Mouse (Mus musculus): ENCODE measurements around the gene Nme8.

Gene Nme8

DNA sequence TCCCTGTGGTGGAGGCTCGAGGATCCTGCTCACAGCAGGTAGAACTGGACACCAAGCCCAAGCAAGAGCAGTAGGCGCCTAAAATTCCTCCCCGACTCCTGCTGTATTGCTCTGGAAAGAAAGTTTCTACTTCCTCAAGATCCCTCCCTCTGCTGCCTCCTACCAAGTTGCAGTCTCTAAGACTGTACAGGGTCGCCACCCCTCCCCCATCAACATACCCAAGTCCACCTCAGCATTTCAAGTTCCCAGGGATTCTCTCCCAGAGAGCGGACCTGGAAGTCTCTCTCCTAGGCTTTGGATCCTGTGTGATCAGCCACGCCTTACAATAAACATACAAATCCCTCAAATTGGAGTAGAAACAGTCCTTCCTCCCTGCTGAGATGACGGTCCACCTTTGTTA is at the start of gene Nme8:
Gene Nme8 (minus strand): TSS at position 5 of the 400 bp plus-strand sequence.
- no peak for DNase-seq (ENCODE audit: low spot score in 2 of 2)

DNA sequence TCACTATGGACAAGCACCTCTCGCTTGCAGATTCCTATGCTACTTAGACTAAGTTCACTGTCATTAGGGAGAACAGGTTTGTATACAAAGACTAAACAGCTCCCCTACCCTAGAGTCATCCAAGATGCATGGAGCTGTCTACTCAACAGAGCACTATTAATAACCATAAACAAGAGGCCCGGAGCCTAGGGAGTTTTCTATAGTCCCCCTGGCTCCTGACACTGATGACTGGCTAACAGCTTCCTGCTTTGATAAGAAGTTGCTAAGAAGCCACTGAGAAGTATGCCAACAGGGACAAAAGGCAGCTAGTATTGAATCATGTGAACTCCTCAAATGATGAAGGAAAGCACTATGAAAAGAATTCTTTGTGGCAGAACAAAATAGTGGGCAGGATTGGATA is 48.1 kb upstream of the Nme8 start:
- no peak for DNase-seq (ENCODE audit: low spot score in 2 of 2)

DNA sequence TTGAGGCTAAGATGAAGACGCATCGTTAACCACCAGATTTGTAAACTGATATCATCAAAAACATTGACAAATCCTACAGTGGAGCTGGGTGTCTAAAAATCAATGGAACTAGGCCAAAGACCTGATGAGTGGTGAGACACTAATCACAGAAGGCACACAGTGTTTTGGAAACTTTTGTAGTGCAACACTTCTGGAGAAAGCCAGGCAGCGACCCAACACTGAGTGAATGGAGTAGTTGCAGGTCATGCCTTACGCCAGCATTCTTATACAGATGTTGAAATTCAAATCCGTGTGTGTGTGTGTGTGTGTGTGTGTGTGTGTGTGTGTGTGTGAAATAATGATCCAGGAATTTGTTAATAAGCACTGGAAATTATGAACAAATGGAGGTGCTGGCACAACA is 46.9 kb upstream of the Nme8 start:
- no peak for DNase-seq (ENCODE audit: low spot score in 2 of 2)

DNA sequence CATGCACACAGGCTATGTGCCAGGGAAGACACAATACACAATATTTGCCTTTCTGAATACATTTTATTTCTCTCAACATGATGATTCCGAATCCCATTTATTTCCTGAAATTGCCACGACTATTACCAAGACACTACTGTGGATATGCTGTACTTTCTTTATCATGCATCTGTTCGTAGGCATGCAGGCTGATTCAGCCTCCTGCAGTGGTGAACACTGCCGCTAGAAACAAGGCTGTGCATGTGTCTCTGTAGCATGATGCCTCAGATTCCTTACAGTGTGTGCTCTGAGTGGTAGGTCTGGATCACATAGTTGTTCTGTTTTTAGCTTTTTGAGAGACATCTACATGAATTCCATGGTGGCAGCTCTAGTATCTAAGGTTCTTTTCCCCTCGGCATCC is 37.0 kb upstream of the Nme8 start:
- DNase-seq (ENCODE audit: low spot score in 2 of 2), result no peak

DNA sequence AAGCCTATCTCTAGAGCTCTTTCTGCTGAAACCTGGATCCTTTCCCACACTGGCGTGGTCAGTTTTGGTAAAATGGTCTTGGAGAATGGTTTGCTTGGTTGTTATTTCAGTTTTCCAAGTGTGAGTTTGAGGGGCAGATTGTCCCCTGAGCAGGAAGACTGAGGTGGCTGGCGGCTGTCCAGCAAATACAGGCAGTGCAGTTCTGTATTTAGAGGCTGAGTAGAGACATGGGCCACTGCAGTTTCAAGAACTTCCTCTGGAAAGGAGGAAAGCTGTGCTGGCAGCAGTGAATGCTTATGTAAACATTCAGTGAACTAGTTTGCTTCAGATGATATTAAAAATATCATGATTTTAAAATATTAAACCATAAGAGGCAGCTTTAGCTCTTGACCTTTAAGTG is 33.2 kb upstream of the Nme8 start:
- DNase-seq (ENCODE audit: low spot score in 2 of 2), result no peak

DNA sequence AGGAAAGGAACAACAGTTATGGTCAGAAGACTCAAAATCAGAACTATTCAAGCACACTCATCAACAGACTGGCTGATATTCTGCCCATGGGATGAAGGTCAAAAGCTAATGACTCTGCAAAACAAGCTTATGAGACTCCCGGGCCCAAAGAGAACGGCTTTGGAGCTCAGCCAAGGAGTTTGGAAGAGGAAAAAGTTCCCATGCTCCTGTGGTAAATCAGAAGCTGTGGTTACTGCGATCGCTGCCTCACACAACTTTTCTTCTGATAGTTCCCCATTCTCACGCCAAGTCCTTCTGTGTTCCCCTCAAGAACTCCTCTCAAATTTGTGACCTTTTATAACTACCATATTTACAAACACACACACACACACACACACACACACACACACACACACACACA is 21.4 kb upstream of the Nme8 start:
- DNase-seq (ENCODE audit: low spot score in 2 of 2), result no peak

DNA sequence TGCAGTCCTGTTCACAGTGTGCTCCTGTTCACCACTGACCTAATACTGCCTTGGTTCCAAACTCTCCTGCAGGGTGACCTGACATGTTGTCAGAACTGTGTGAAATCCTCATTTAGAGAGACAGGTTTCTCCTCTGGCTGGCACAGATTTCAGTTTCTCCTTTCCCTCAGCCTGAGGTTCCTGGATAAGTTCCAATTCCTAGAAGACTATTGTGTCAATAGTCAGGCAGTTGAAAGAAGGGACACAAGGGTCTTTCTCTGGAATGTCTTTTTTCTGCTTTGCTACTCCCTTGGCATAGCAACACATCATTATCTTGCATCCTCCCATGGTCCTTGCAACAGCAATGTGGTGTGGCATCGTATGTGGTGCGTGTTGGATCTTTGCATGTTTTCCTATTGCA is 19.6 kb upstream of the Nme8 start:
- no peak for DNase-seq (ENCODE audit: low spot score in 2 of 2)

DNA sequence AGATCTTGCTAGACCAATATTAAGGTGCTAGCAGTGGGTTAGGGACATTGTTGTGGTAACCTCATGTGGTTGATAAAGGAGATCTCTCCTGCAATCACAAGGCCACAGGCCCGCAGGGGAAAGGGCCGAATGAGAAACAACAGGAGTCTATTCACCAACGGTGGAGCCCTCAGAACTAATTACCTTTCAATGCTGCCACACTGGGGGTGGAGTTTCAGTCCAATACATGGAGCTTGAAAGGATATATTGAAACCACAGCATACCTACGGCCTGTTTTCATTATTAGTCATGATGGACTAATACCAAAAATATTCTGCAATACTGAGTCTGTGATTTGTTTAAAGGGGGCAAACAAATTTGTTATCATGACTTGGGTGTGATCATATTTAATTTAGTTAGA is 6.2 kb upstream of the Nme8 start:
- DNase-seq (ENCODE audit: low spot score in 2 of 2), result no peak

DNA sequence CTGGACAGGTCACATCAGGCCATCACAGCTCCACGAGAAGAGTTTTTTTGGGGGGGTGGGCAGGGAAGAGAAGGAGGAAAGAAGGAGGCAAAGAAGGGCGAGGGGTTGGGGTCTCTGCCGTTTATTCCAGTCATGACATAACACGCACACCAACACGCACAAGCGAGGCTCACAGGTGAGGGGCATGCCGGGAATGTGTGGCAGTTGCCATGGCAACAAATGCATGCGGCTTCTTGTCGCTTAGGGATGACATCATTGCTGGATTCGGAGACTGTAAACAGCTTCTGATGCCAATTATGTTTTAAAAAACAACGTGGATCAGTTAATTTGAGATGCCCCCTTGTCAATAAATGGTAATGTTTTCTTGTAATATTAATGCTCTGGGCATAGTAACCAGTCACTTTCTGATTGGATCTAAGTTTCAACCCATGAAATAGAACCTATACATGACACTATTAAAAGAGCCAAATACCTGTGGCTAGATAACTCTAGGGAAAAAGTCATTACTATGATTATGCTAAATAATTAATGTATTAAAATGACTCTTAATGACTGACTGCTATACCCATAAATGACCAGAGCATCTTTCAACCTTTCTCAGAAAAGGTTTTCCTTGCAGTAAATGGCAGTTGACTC is 4.0 kb upstream of the Nme8 start:
- DNase-seq (ENCODE audit: low spot score in 2 of 2), result no peak

DNA sequence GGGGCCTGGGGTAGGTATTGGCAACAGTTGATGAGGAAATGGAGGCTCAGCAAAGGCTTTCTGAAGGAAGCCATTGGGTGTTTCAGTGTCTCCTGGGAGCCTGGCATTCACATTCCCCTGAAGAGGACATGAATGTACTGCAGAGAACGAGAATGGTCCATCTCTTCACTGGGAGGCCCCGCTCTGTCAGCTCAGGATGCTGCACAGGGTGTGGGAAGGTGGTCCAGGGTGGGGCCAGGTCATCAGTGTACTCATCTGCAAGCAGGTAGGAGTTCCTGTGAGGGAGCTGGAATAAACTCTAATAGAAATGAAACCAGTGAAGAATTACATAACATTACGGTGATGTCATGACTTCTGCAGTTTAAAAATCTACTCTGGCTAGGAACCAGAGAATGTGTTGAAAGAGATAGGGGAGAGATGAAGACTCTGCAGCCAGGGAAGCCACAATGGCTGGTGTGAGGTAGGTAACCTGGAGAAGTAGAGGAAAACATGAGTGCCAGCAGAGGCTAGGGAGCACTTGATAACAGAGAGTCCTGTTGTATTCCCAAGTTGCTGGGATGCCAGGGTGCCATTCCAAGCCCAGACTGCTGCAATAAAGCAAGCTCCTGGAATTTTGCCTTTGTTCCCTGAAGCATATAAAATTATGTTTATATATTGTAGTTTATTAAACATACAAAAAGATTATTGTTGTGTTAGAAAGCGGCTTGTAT is 3.3 kb upstream of the Nme8 start:
- no peak for DNase-seq (ENCODE audit: low spot score in 2 of 2)

DNA sequence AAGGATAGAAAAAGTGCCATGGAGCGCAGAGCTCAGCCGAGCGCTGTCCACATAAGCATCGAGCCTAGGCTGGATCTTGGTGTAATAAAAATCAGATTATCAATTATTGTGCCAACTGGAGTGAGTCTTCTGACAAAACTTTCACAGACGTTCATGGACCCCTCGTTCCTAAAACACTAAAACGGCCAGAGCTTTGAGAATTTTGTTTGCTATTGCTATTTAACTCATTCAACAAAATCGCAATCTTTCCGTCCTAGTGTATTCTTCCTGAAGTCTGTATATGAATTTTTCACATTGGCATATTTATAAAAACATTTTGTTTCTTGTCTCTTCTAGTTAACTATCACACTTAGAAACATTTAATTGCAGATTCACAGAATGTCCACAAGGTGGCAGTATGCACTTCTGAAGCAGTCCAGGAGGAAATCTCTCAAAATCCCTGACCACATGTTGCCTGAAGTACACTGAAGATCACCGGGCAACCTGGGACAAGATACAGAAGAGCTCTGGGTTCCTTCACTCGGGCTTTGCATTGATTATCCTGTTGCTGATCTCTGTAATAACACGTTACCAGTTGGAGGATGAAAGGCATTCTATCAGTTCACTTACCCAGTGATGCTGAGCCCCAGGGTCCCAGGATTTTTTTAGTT is 1.1 kb upstream of the Nme8 start:
- no peak for DNase-seq (ENCODE audit: low spot score in 2 of 2)

DNA sequence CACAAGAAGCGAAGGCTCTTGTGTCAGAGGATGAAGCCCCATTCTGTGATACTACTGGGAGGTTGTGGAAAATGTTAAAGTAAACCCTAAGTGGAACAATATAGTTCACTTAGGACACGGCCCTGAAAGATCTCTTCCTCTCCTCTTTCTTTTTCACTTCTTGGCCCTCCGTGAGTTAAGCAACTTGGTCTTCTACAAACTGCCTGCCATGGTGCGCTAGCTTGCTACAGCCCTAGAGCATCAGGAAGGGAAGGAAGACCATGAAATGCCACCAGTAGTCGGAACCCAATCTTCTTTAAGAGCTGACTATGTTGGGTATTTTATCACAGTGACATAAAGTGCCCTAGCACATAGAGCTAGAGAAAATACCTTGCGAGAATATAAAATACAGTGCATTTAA is 7.2 kb downstream of the Nme8 start:
- DNase-seq (ENCODE audit: low spot score in 2 of 2), result no peak

DNA sequence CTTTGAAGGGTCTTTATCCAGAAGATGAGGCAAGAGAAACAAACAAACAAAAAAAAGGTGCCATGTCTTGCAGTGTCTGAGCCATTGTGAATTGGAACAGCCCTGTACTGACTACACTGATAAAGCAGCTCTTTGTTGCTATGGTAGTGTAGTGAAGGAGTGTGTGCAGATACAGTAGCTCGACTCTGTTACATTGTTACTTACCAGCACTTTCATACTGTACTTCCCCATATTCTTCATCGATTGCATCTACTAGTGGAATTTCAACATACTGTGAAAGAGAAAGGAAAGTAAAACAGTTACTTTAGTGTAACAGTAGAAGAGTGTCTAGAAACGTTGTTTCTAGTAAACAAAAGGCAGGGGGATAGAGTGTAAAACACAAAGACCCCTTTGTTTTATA is 7.6 kb downstream of the Nme8 start:
- DNase-seq (ENCODE audit: low spot score in 2 of 2), result no peak

DNA sequence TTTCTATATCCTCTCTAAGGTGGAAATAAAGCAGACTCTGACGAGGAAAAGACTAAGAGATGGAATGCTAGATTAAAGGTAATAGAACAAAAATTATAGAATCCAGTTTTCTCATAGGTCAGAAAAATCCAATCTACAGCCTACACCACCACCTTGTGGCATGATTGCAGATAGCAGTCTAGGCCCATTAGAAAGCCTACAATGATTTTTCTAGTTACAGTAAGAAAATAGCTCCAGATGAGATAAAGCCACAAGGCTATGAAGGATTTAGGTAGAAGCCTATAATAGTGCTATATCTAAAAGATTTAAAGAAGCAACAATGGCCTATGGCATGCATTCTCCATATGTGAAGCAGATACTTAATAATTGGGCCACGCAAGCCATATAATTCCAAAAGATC is 13.6 kb downstream of the Nme8 start:
- DNase-seq (ENCODE audit: low spot score in 2 of 2), result no peak

DNA sequence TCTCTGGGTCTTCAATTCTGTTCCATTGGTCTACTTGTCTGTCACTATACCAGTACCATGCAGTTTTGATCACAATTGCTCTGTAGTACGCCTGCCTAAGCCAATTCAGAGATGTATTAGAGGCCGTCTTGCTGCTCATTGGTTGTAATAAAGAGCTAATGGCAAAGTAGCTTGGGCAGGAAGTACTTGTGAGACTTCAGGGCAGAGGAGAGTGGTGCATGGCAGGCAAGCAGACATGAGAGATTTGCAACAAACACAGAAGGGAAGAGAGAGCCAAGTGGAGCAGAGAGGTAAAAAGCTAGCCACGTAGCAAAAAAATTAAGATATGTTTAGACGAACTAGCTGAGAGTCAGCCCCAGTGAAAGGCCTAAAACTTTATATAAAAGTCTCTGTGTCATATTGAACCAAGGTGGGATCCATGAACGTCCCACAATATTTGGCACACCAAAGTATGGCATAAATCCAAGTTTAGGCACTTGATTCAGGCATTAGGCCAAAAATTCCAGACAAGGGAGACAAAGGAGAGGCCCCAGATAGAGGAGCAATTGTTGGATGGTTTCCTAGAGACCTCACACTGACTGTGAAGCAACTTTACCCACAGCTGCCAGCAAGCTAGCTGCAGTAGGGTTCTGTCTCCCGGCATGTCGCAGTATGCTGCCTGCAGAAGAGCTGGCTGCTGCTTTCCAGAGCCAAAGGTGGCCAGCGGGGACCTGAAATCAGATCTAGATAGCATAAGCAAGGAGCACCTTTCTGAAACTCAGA is 14.5 kb downstream of the Nme8 start:
- no peak for DNase-seq (ENCODE audit: low spot score in 2 of 2)

DNA sequence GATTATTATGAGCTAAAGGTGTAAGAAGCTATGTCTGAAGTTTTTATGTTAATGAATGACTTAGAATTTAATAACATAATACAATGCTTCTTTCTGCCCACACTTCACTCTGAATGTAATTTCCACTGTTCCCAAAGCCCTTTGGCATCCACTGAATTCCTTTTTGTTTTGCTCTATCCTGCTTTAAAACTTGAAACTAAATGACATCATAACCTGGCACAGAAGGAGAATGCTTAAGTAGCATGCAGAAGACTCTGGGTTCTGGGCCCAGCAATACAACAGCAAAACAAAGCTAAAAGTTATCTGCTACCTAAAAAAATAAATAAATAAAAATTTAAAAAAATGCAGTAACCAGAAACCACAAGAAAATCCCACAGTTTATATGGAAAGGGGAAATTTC is 23.0 kb downstream of the Nme8 start:
- DNase-seq (ENCODE audit: low spot score in 2 of 2), result no peak

DNA sequence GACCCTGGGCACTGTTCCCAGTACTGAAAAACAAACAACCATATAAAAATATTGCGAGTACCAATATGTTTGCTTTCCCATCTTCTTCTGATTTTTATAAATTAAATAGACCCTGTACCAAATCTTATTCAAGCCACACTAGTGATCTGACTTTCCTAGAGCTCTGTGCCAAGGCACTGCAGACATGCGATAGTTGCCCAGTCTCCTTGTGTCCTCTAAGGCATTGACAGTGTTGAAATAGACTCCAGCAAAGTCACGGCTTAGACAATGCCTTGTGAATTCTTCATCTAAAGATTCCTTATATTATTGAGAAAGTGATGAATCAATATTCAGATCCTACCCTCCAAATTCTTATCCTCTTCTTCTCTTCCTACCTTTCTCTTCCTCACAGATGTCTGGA is 23.6 kb downstream of the Nme8 start:
- no peak for DNase-seq (ENCODE audit: low spot score in 2 of 2)

DNA sequence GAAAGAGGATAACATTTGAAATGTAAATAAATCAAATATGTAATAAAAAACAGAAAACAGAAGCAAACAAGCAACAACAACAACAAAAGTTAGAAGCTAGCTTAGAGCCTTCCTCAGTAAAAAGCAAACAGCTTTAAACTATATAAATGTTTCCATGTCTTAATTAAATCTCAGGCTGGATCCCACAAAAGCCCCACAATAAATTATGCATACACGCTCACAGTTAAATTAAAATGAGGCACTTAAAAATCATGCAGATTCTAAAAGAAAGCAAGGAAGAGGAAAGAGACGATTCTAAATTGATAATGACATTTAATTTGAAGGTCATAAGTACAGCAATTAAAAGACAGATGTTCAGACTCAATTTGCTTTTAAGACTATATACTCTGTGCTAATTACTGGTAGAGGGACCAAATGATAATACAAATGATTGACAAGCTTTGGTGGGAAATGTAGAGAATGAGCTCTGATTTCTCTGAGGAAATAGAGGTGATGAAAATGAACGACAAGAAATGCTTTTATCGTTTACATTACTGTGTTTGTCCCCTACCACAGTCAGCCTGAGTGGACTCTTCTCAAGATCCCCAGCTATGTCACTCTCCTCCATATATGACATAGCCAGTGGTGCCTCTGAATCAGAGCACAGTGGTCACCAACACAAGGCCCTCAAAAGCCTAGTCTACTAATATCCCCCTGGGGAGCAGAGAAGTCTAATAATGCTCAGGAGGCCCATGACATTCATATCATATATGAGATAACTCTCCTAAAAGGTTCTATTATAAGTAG is 29.0 kb downstream of the Nme8 start:
- DNase-seq (ENCODE audit: low spot score in 2 of 2), result no peak

DNA sequence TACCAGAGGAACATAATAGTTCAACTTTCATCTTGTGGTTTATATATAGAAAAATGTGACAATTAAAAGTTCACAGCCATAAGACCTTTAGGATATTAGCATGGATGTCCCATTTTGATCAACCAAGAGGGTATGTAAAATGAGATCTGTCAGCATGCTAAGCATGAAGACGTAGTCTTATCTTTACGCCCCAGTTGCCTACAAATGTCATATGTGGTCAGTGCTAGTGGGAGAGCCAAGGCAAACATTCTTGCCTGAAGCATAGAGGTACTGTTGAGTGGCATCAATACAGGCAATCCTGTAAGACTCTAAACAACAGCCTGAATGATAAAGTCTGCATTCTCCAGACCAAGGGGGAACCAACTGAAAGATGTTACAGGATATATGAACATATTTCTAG is 45.2 kb downstream of the Nme8 start:
- no peak for DNase-seq (ENCODE audit: low spot score in 2 of 2)

DNA sequence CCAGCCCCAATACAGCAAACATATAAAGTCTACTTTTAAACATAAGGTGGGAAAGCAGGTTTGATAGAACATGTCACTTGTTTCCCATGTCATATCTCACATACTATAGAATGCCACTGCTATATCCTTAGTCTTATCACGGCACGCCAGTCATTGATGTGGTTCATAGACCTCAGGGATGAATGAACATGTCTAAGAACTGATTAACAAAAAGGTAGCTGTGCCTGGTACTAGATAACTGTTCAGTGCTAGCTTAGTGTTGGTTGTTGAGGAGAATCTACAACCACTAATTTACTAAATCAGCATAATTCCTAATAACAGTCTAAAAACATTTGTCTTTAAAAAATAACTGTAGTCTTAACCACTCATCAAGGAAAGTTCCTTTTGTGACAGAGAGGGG is 47.8 kb downstream of the Nme8 start:
- no peak for DNase-seq (ENCODE audit: low spot score in 2 of 2)

DNA sequence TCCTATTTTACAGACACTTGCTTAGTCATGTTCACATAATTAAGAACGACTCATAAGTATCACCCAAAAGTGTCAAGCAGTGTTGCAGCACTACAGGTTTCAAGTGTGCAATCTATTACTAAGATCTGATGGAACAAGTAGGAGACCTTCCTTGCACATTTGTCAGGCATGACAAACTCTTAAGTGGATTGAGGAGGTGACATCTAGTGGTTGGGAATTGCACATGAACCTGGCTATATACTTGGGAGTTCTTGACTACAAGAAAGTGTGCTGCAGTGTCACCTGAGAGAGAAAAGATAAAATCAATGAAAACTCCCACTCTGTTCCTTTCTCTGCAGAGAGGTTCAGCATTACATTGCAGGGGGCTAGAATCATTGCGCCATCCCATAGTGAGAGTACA is 53.4 kb downstream of the Nme8 start:
- DNase-seq (ENCODE audit: low spot score in 2 of 2), result no peak

DNA sequence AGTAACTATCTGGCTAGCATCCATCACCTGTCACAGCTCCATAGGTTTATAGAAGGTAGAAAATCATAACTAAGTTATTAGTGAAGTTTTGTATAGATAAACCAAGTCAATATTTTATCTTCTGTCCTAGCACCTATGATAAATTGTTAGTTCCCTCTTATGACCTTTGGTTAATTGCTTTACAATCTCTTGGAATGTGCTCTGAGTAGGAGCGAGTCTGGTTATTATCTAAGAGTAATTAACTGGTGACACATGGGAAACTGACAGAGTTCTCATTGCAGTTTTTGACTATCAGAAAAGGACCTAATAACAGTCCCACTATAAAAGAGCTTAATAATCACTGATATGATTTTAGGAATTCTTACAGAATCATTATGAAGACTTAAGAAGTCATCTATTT is 54.1 kb downstream of the Nme8 start:
- no peak for DNase-seq (ENCODE audit: low spot score in 2 of 2)
